Mouse (Mus musculus): ENCODE measurements around the gene Klra3.
"Not testable (repeated sequence)": the region's sequence is repeated elsewhere in the genome, so short reads cannot be mapped to it uniquely, and the experiment has no call there.

The Klra3 gene

DNA sequence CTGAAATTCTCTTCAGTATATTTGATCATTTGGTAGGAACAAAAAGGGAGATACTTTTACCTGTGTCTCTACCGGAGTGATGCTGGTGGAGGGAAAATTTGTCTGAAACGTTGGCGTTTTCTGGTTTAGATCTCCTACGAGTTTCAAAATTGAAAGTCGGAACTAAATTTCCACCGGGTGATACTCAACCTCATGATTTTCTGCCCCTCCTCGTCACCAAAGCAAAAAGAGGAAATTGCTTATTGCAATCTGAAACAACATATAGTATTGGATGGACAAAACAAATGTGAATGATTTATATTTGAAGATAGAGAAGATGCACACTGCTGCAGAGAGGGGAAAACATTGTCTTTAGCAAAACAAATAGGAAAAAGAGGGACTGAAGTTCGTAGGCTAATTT lies at the start of gene Klra3:
Gene Klra3 (minus strand): TSS at position 164 of the 400 bp plus-strand sequence.
- no peak for DNase-seq (ENCODE audit: low read depth)

DNA sequence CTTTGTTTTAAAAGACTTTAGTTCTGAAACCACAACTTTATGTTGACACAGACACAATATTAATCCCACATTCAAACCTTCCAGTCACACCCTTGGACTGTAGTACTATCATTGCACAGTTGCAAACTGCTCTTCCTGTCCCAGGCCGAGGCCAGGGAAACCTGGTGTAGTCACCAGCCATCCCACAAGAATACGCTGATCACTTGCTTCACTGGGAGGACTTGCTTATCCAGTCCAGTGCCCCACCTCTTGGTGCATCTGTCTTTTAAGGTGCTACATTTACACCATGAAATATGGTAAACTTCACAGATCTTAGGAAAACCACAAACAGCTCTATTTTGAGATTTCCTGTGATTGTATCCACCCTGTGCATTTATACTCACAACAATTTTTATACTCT lies 49.4 kb upstream of the Klra3 start, which contains the start of gene Klra1:
Gene Klra1 (minus strand): TSS at position 125 of the 400 bp plus-strand sequence.
- no peak for DNase-seq (ENCODE audit: low read depth)

DNA sequence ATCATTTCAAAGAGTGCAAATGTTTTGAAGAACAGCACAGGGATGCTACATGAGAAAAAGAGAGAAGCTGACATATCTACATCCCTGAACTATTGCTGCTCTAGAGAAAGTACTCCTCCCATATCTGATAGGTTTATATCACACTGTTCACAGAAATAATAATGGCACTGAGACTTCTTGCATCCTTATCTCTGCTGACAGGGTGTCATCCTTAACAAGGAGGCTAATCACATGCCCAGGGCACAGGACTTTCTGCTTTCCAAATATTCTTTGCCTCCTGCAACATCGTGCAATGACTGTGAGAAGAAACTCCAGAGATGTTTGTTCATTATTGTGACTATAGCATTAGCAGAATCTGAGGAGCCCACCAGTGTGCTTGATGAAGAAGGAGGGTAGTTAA lies 48.4 kb upstream of the Klra3 start:
- no peak for DNase-seq (ENCODE audit: low read depth)

DNA sequence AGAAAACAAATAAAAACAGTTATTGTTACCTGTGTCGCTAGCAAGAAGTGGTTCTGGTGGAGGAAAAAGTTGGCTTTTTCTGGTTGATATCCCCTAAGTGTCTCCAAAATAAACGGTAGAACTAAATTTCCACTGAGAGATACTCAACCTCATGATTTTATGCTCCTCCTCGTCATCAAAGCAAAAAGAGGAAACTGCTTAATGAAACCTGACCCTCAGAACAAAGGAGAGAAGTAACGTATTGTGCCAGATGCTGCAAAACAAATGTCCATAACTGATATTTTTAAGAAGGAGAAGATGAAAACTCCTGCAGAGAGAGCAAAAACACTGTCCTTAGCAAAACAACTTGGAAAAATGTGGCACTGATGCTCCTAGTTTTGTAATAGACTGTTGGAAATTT lies 45.0 kb upstream of the Klra3 start:
- no peak for DNase-seq (ENCODE audit: low read depth)

DNA sequence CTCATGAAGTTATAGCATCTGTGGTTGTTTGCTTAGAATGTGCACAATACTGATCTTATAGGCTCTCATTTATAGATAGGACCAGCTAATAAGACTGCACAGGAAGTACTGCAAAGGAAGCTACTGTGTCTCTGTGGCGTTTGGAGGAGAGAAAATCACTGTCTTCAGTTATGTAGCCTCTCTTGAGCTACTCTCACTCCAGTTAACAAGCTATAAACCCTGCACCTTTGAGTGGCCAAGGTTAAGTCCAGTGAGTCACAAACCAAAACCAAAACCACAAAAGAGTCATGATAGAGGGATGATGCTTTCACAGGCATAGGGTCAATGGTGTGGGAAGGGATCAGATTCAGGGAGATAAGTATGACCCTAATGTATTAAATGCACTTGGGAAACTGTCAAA lies 8.0 kb upstream of the Klra3 start:
- not testable (repeated sequence) for DNase-seq (ENCODE audit: low read depth)

DNA sequence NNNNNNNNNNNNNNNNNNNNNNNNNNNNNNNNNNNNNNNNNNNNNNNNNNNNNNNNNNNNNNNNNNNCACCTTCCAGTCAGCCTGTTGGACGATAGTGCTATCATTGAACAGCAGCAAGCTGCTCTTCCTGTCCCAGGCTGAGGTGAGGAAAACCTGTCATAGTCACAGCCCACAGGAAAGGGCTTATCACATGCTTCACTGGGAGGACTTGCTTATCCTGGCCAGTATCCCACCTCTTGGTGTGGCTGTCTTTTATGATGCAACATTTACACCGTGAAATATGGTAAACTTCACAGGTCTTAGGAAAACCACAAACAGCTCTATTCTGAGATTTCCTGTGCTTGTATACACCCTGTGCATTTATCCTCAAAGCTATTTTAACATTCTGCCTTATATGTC lies 4.6 kb upstream of the Klra3 start:
- DNase-seq (ENCODE audit: low read depth): not testable (repeated sequence)

DNA sequence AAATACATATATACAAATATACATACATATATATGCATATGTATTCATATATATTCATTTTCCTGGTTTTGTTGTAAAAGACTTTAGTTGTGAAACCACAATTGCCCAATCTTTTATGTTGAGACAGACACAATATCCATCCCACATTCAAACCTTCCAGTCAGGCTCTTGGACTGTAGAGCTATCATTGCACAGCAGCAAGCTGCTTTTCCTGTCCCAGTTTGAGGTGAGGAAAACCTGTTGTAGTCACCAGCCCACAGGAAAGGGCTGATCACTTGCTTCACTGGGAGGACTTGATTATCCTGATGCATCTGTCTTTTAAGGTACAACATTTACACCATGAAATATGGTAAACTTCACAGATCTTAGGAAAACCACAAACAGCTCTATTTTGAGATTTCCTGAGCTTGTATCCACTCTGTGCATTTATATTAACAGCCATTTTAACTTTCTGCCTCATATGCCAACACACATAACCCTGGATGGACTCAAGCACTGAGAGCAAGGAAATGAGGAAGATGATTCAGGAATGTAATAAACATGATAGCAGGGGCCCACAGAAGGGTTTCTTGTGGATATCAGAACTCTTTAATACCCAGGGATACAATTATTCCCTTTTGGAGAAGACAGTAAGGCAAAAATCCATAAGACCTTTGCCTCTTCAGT lies 49.3 kb downstream of the Klra3 start:
- no peak for DNase-seq (ENCODE audit: low read depth)

DNA sequence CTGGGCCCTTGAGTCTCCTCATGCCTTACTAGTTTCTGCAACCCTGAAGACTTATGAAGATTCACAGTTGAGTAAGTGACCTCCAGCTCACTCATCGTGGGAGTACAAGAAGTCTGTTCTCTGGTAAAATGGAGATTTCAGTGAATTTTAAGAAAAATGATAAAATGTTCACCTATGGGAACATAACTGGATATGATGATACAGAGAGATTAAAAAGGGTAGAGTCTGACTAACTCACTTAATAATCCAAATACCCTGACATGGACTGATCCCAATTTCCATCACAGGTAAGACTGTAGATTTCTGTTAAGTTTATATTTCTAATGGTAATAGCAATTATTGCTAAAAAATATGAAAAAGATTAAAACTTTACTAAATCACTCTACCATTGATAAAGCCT lies 55.5 kb downstream of the Klra3 start, which contains the start of gene Klra10:
Gene Klra10 (minus strand): TSS at position 101 of the 400 bp plus-strand sequence.
- DNase-seq (ENCODE audit: low read depth): not testable (repeated sequence)

All from NIH3T3 (cell line).